Mouse (Mus musculus): ENCODE measurements around the gene Xrcc4. TPM values are rescaled to one million over a fixed set of nuclear protein-coding genes. Genes with fewer than 3 reads are reported as not detected.

Xrcc4 gene
- polyA plus RNA-seq, 1 experiment = 2.1 TPM

- DNase-seq = no peak
- Histone ChIP-seq H3K4me1 (ENCODE audit: control insufficient read depth, insufficient read depth, low read length) (no peaks in the 10 kb centered on the region), H3K36me3 (ENCODE audit: control insufficient read depth, insufficient read depth, low read length) (no peaks in the 10 kb centered on the region), H3K4me3 (ENCODE audit: insufficient read depth, low read depth, low read length) (no peak overlapping the region), H3K27me3 (replicated peaks; ENCODE audit: control insufficient read depth, insufficient read depth, low read length) (no peaks in the 10 kb centered on the region), H3K27ac (ENCODE audit: insufficient read depth, low read depth, low read length) (no peak overlapping the region)
- TF ChIP-seq CTCF (conservative IDR thresholded peaks at IDR 0.05; ENCODE audit: insufficient read depth, insufficient read length, low read depth, low read length) = no peak
- no peak for TF ChIP-seq POLR2A (IDR thresholded peaks at IDR 0.05; ENCODE audit: low read depth, low read length)
- 90% methylated on average over 1 of the region's 1 CpGs for WGBS
These were observed 27.5 kb downstream of the Xrcc4 start for GRCm38 (mm10) chr13:90061877-90062276.

GRCm38 (mm10) chr13:90052408-90052807 is 37.0 kb downstream of the Xrcc4 start:
- 73% methylated on average over 3 of the region's 3 CpGs for WGBS
- Histone ChIP-seq H3K4me3 (ENCODE audit: insufficient read depth, low read depth, low read length) (no peak overlapping the region), H3K4me1 (ENCODE audit: control insufficient read depth, insufficient read depth, low read length) (no peaks in the 10 kb centered on the region), H3K27me3 (replicated peaks; ENCODE audit: control insufficient read depth, insufficient read depth, low read length) (no peaks in the 10 kb centered on the region), H3K36me3 (ENCODE audit: control insufficient read depth, insufficient read depth, low read length) (no peaks in the 10 kb centered on the region; the same call in 1 of the 2 replicates), H3K27ac (ENCODE audit: insufficient read depth, low read depth, low read length) (no peak overlapping the region)
- TF ChIP-seq POLR2A (IDR thresholded peaks at IDR 0.05; ENCODE audit: low read depth, low read length) (no peak), CTCF (conservative IDR thresholded peaks at IDR 0.05; ENCODE audit: insufficient read depth, insufficient read length, low read depth, low read length) (no peak)
- no peak for DNase-seq

GRCm38 (mm10) chr13:90051735-90052134 is 37.7 kb downstream of the Xrcc4 start:
- no peak overlapping the region for H3K4me3 ChIP-seq (ENCODE audit: insufficient read depth, low read depth, low read length)
- H3K36me3 ChIP-seq (ENCODE audit: control insufficient read depth, insufficient read depth, low read length) = no peaks in the 10 kb centered on the region; the same call in 1 of the 2 replicates
- TF ChIP-seq CTCF (conservative IDR thresholded peaks at IDR 0.05; ENCODE audit: insufficient read depth, insufficient read length, low read depth, low read length) (no peak), POLR2A (IDR thresholded peaks at IDR 0.05; ENCODE audit: low read depth, low read length) (no peak)
- DNase-seq = no peak
- 86% methylated on average over 6 of the region's 6 CpGs for WGBS
- H3K4me1 ChIP-seq (ENCODE audit: control insufficient read depth, insufficient read depth, low read length) = no peaks in the 10 kb centered on the region
- no peak overlapping the region for H3K27ac ChIP-seq (ENCODE audit: insufficient read depth, low read depth, low read length)
- H3K27me3 ChIP-seq (replicated peaks; ENCODE audit: control insufficient read depth, insufficient read depth, low read length) = no peaks in the 10 kb centered on the region

GRCm38 (mm10) chr13:90039613-90040012 is 49.8 kb downstream of the Xrcc4 start:
- 34% methylated on average over 2 of the region's 2 CpGs for WGBS
- H3K27ac ChIP-seq (ENCODE audit: insufficient read depth, low read depth, low read length) = no peak overlapping the region
- no peak for TF ChIP-seq CTCF (conservative IDR thresholded peaks at IDR 0.05; ENCODE audit: insufficient read depth, insufficient read length, low read depth, low read length)
- TF ChIP-seq POLR2A (IDR thresholded peaks at IDR 0.05; ENCODE audit: low read depth, low read length) = no peak
- H3K36me3 ChIP-seq (ENCODE audit: control insufficient read depth, insufficient read depth, low read length) = no peaks in the 10 kb centered on the region
- no peaks in the 10 kb centered on the region for H3K4me1 ChIP-seq (ENCODE audit: control insufficient read depth, insufficient read depth, low read length)
- no peak for DNase-seq
- no peaks in the 10 kb centered on the region for H3K27me3 ChIP-seq (replicated peaks; ENCODE audit: control insufficient read depth, insufficient read depth, low read length)
- H3K4me3 ChIP-seq (ENCODE audit: insufficient read depth, low read depth, low read length) = no peak overlapping the region

- no peak overlapping the region for H3K27ac ChIP-seq (ENCODE audit: insufficient read depth, low read depth, low read length)
- H3K4me1 ChIP-seq (ENCODE audit: control insufficient read depth, insufficient read depth, low read length) = no peaks in the 10 kb centered on the region
- 84% methylated on average over 4 of the region's 4 CpGs for WGBS
- no peak overlapping the region for H3K4me3 ChIP-seq (ENCODE audit: insufficient read depth, low read depth, low read length)
- DNase-seq = no peak
- TF ChIP-seq POLR2A (IDR thresholded peaks at IDR 0.05; ENCODE audit: low read depth, low read length) (no peak), CTCF (conservative IDR thresholded peaks at IDR 0.05; ENCODE audit: insufficient read depth, insufficient read length, low read depth, low read length) (no peak)
- no peaks in the 10 kb centered on the region for H3K36me3 ChIP-seq (ENCODE audit: control insufficient read depth, insufficient read depth, low read length)
- no peaks in the 10 kb centered on the region for H3K27me3 ChIP-seq (replicated peaks; ENCODE audit: control insufficient read depth, insufficient read depth, low read length)
These were observed 56.4 kb downstream of the Xrcc4 start for GRCm38 (mm10) chr13:90032977-90033376.

GRCm38 (mm10) chr13:90032523-90032922 is 56.9 kb downstream of the Xrcc4 start:
- no peaks in the 10 kb centered on the region for H3K36me3 ChIP-seq (ENCODE audit: control insufficient read depth, insufficient read depth, low read length)
- 83% methylated on average over 2 of the region's 2 CpGs for WGBS
- no peak overlapping the region for H3K4me3 ChIP-seq (ENCODE audit: insufficient read depth, low read depth, low read length)
- H3K4me1 ChIP-seq (ENCODE audit: control insufficient read depth, insufficient read depth, low read length) = no peaks in the 10 kb centered on the region
- no peaks in the 10 kb centered on the region for H3K27me3 ChIP-seq (replicated peaks; ENCODE audit: control insufficient read depth, insufficient read depth, low read length)
- no peak for DNase-seq
- TF ChIP-seq POLR2A (IDR thresholded peaks at IDR 0.05; ENCODE audit: low read depth, low read length) (no peak), CTCF (conservative IDR thresholded peaks at IDR 0.05; ENCODE audit: insufficient read depth, insufficient read length, low read depth, low read length) (no peak)
- no peak overlapping the region for H3K27ac ChIP-seq (ENCODE audit: insufficient read depth, low read depth, low read length)

GRCm38 (mm10) chr13:90030911-90031310 is 58.5 kb downstream of the Xrcc4 start:
- Histone ChIP-seq H3K27me3 (replicated peaks; ENCODE audit: control insufficient read depth, insufficient read depth, low read length) (no peaks in the 10 kb centered on the region), H3K36me3 (ENCODE audit: control insufficient read depth, insufficient read depth, low read length) (no peaks in the 10 kb centered on the region), H3K4me1 (ENCODE audit: control insufficient read depth, insufficient read depth, low read length) (no peaks in the 10 kb centered on the region), H3K4me3 (ENCODE audit: insufficient read depth, low read depth, low read length) (no peak overlapping the region), H3K27ac (ENCODE audit: insufficient read depth, low read depth, low read length) (no peak overlapping the region)
- 75% methylated on average over 3 of the region's 3 CpGs for WGBS
- no peak for DNase-seq
- no peak for TF ChIP-seq POLR2A (IDR thresholded peaks at IDR 0.05; ENCODE audit: low read depth, low read length)
- TF ChIP-seq CTCF (conservative IDR thresholded peaks at IDR 0.05; ENCODE audit: insufficient read depth, insufficient read length, low read depth, low read length) = no peak

All from kidney, adult 2 months (tissue).